Mouse (Mus musculus) G1E-ER4 (cell line): Measurements from ENCODE around the gene Tnk1. TPM values are rescaled to one million over a fixed set of nuclear protein-coding genes. Genes with fewer than 3 reads are reported as not detected.

Experiments used
- GATA1 ChIP-seq: IDR thresholded peaks from one replicate; pipeline ENCODE4 v1.8.0; 2012; ENCODE audit warnings: low read length, inconsistent platforms
- polyA plus RNA-seq: library from polyadenylated mRNA; stranded (reverse); fragments of >175 nt; gene quantifications from 2 replicates; pipeline ENCODE4 v1.2.3, GENCODE M21; 2012

The Tnk1 gene
- polyA plus RNA-seq, 1 experiment, result 0.09 TPM

DNA sequence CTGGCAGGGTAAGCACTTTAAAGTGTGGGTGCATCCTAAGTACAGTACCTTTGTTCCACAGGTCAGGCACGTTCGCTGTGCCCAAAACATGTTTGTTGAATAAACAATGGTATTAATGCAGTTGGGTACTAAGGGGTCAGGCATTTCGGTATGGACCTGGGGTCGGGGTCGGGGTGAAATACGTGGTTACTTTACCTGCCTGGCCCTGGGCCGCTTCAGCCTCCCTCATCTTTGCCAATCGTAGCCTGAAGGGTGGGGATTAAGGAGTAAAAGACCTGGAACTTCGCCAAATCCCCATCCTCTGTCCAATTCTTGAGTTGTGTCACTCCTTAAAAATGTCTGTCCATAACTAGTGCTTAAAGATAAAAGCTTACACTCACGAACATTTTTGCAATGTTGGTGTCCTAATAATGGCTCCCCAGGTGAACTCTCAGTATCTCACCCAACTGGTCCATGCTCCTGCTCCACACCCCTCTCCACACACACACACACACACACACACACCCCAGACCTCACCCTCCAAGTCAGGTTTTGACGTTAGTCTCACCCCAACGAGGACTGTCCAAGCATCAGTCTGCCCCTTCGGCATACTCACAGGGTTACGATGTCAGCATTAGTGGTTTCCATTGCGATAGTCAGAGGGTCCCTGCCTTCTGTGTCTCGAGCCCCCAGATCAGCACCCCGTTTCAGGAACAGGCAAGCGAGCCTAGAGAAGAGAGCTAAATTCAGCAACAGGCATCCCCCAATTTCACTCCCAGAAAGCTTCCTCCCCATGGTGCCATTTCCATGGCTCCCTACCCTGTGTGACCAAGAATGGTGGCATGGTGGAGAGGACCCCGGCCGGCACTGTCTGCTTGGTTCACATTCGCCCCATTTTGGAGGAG is 23.5 kb upstream of the Tnk1 start:
- no peak for TF ChIP-seq GATA1

- TF ChIP-seq GATA1, result no peak
These were observed 22.5 kb upstream of the Tnk1 start, which contains the start of gene Kctd11 for GRCm38 (mm10) chr11:69880853-69881603. Kctd11 (minus strand) TSS chr11:69881406.

- TF ChIP-seq GATA1, result no peak
These were observed 21.9 kb upstream of the Tnk1 start for GRCm38 (mm10) chr11:69880506-69880852.

GRCm38 (mm10) chr11:69879711-69880110 is 21.2 kb upstream of the Tnk1 start:
- no peak for TF ChIP-seq GATA1

DNA sequence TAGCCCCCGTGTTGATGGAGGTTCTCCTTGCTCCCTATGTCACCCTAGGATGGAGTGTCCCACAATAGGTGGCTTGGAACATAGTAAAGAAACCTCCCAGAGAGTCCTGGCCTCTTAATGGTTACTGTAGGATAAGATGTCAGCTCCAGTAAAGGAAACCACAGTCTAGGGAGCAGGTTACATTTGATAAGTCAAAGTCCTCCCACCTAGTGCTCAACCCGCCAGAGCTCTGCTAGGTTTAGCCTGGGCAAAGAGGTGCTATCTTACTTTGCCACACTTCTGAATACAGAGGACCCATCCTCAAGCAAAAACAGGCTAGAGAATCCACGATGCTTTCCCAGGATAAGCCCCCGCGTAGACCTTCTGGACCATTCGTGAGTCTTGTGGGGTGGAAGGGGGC is 20.4 kb upstream of the Tnk1 start:
- TF ChIP-seq GATA1, result no peak

GRCm38 (mm10) chr11:69878399-69878798 is 19.9 kb upstream of the Tnk1 start:
- TF ChIP-seq GATA1, result no peak

DNA sequence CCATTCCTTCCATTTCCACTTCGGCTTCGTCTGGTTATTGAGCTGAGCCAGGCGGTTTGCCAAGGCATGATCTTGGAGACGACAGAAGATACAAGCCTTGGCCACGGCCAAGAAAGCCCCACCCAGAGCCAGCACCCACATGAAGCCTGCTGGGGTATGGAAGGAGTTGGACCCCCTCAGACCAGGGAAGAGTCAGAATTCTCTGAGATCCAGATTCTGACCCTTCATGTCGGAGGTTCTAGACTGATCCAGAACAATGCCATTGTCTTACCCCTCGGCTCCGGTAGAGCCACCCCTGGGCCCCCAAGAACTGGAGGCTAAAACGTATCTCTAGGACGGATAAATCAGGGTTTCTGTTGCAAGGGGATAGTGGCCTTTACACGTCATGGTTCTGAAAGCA is 19.3 kb upstream of the Tnk1 start, which contains the start of gene Tmem95:
Gene Tmem95 (minus strand): TSS at position 141 of the 400 bp plus-strand sequence.
- no peak for TF ChIP-seq GATA1

GRCm38 (mm10) chr11:69876867-69877266 is 18.3 kb upstream of the Tnk1 start:
- TF ChIP-seq GATA1, result no peak

- TF ChIP-seq GATA1, result no peak
These were observed 17.7 kb upstream of the Tnk1 start for GRCm38 (mm10) chr11:69876186-69876585.

DNA sequence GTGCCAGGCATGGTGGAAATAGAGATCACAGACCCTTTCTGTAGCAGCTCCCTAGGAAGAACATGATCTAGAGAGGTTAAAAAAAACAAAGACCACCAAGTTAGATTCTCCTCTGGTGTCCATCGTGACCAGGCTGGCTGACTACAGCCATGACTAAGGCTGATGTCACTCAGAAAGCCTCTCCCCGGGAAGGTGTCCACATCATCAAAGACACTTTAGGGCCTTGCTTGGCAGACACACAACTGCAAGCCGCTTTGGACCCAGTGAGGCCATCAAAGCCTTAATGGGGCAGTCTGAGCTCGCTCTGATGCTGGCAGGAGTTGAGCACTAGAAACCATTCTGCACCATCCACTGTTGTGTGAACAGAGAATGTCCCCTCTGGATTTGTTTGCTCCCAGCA is 13.9 kb upstream of the Tnk1 start:
- TF ChIP-seq GATA1, result no peak

- no peak for TF ChIP-seq GATA1
These were observed 13.3 kb upstream of the Tnk1 start for GRCm38 (mm10) chr11:69871822-69872221.

GRCm38 (mm10) chr11:69870289-69871069 is 11.9 kb upstream of the Tnk1 start:
- TF ChIP-seq GATA1, result no peak

GRCm38 (mm10) chr11:69867335-69867734 is 8.8 kb upstream of the Tnk1 start:
- TF ChIP-seq GATA1, result no peak

DNA sequence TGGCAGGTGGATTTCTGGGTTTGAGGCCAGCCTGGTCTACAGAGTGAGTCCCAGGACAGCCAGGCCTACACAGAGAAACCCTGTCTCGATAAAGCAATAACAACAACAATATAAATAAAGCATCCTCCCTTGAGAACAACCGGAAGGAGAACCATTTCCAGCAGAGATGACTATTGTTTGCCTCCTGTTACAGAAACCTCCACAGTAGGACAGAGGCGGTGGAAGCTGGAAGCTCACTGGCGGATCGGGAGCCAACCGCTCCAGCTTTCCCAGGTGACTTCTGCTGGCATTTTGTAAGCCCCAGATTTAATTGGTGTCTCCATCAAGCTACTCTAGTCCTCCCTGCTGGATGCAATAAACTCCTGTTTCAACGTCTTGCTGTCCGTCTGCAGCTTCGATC is 7.0 kb upstream of the Tnk1 start:
- TF ChIP-seq GATA1, result no peak

GRCm38 (mm10) chr11:69864138-69864860 is 5.8 kb upstream of the Tnk1 start:
- no peak for TF ChIP-seq GATA1
